Mouse (Mus musculus): ENCODE measurements around the gene Wap. TPM values are rescaled to one million over a fixed set of nuclear protein-coding genes. Genes with fewer than 3 reads are reported as not detected.

Wap gene
- polyA plus RNA-seq (2014; fragmentation: Nextera tagmentation; extraction: Ambion mirVana), result not detected in 2 replicates

DNA sequence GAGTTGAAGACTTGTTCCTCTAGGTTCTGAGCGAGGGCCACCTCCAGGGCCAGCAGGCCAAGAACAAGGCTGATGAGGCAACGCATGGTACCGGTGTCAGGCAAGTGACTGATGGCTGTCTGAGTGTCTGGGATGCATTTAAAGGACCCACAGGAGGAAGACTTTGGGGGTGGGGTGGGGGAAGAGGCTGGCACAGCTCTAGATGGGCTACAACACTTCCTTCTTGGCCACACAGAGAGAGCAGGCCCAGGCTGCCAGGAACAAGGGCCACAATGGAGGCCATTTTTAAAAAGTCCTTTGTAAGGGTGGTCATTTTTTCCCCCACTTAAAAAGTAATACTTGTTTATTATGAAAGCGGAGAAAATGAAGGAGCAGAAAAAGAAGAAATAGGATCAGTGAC lies at the start of gene Wap:
Gene Wap (minus strand): TSS at position 101 of the 400 bp plus-strand sequence.
- ATAC-seq (ENCODE audit: insufficient read depth, low FRiP score, low TSS enrichment) (no peak), DNase-seq (ENCODE audit: low spot score) (no peak)
- 93% methylated on average over 4 of the region's 4 CpGs for WGBS
- no peaks in the 10 kb centered on the region for H3K36me3 ChIP-seq (ENCODE audit: control insufficient read depth, insufficient read depth, low read length)
- no peaks in the 10 kb centered on the region for H3K27me3 ChIP-seq (ENCODE audit: control insufficient read depth, insufficient read depth, low read length)
- H3K4me3 ChIP-seq (ENCODE audit: low read depth, low read length), result no peak within 1 kb of the TSS
- H3K27ac ChIP-seq (ENCODE audit: low read depth, low read length), result no peak within 1 kb of the TSS
- H3K9me3 ChIP-seq (ENCODE audit: control insufficient read depth, low read length), result no peaks in the 10 kb centered on the region
- H3K4me2 ChIP-seq (ENCODE audit: low read depth), result no peak within 1 kb of the TSS
- H3K9ac ChIP-seq (ENCODE audit: low read length), result no peak within 1 kb of the TSS
- no peaks in the 10 kb centered on the region for H3K4me1 ChIP-seq (ENCODE audit: control insufficient read depth, insufficient read depth, low read length)

DNA sequence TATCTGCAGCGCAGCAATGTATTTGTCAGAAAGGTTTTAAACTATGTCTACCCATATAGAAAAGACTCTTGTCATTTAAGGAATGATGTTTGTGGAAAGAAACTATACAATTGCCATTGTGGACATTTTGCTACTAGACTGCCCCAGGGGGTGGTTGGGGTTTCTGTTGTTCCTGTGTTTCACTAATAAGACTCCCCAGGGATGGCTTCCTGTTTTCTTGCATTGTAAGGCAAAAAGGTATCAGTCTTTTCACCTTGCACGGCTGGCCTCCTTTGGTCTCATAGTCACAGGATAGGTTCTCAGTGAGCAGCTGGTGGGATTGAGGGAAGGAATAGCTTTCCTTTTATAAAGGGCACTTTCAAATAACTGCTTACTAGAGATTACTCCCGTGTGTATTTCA lies 46.3 kb upstream of the Wap start:
- 74% methylated on average over 3 of the region's 3 CpGs for WGBS
- H3K36me3 ChIP-seq (ENCODE audit: control insufficient read depth, insufficient read depth, low read length), result no peaks in the 10 kb centered on the region
- no peaks in the 10 kb centered on the region for H3K9me3 ChIP-seq (ENCODE audit: control insufficient read depth, low read length)
- H3K4me1 ChIP-seq (ENCODE audit: control insufficient read depth, insufficient read depth, low read length), result peaks cover 7% of the 10 kb centered on the region
- no peaks in the 10 kb centered on the region for H3K27me3 ChIP-seq (ENCODE audit: control insufficient read depth, insufficient read depth, low read length)
- ATAC-seq (ENCODE audit: insufficient read depth, low FRiP score, low TSS enrichment), result no peak
- H3K27ac ChIP-seq (ENCODE audit: low read depth, low read length), result no peak overlapping the region
- no peak overlapping the region for H3K9ac ChIP-seq (ENCODE audit: low read length)
- no peak overlapping the region for H3K4me3 ChIP-seq (ENCODE audit: low read depth, low read length)
- no peak for DNase-seq (ENCODE audit: low spot score)
- H3K4me2 ChIP-seq (ENCODE audit: low read depth), result no peak overlapping the region

DNA sequence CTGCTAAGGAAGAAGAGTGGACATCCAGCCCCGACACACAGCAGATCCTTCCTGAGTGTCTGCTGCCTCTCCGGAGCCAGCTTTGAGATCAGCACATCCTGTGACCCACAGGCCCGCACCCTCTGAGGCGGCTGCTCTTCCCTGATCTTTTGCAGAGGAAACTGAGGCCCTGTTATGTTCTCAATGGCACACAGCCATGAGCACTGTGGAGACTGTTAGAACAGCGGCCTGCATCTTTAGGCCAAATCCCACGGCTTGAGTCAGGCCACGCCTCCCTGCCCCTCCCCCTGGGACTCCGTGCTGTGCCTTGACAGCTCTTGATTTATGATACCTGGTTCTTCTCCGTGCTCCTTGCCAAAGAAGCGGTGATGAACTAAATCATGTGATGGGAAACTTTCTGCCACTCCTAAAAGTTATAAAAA lies 42.0 kb upstream of the Wap start:
- Histone ChIP-seq H3K4me1 (ENCODE audit: control insufficient read depth, insufficient read depth, low read length) (peaks cover 7% of the 10 kb centered on the region), H3K27ac (ENCODE audit: low read depth, low read length) (no peak overlapping the region), H3K9me3 (ENCODE audit: control insufficient read depth, low read length) (no peaks in the 10 kb centered on the region), H3K9ac (ENCODE audit: low read length) (no peak overlapping the region; the same call in 1 of the 2 replicates), H3K4me2 (ENCODE audit: low read depth) (0 out of 2 replicates have a peak overlapping the region, but pooled peaks have one; percentile 1), H3K36me3 (ENCODE audit: control insufficient read depth, insufficient read depth, low read length) (no peaks in the 10 kb centered on the region), H3K27me3 (ENCODE audit: control insufficient read depth, insufficient read depth, low read length) (no peaks in the 10 kb centered on the region), H3K4me3 (ENCODE audit: low read depth, low read length) (no peak overlapping the region)
- ATAC-seq (ENCODE audit: insufficient read depth, low FRiP score, low TSS enrichment) (peak; percentile 78), DNase-seq (ENCODE audit: low spot score) (peak; percentile 81)
- 18% methylated on average over 10 of the region's 10 CpGs for WGBS

- H3K27me3 ChIP-seq (ENCODE audit: control insufficient read depth, insufficient read depth, low read length), result no peaks in the 10 kb centered on the region
- no peak overlapping the region for H3K27ac ChIP-seq (ENCODE audit: low read depth, low read length)
- no peaks in the 10 kb centered on the region for H3K36me3 ChIP-seq (ENCODE audit: control insufficient read depth, insufficient read depth, low read length)
- peaks cover 7% of the 10 kb centered on the region for H3K4me1 ChIP-seq (ENCODE audit: control insufficient read depth, insufficient read depth, low read length)
- no peak overlapping the region for H3K4me3 ChIP-seq (ENCODE audit: low read depth, low read length)
- no peak overlapping the region for H3K9ac ChIP-seq (ENCODE audit: low read length)
- DNase-seq (ENCODE audit: low spot score) (no peak), ATAC-seq (ENCODE audit: insufficient read depth, low FRiP score, low TSS enrichment) (peak; percentile 56)
- no peaks in the 10 kb centered on the region for H3K9me3 ChIP-seq (ENCODE audit: control insufficient read depth, low read length)
- whole genome bisulfite sequencing, result 64% methylated on average over 16 of the region's 17 CpGs
- H3K4me2 ChIP-seq (ENCODE audit: low read depth), result 0 out of 2 replicates have a peak overlapping the region, but pooled peaks have one; percentile 1
Measured at GRCm38 (mm10) chr11:6679694-6680396, 41.4 kb upstream of the Wap start.

DNA sequence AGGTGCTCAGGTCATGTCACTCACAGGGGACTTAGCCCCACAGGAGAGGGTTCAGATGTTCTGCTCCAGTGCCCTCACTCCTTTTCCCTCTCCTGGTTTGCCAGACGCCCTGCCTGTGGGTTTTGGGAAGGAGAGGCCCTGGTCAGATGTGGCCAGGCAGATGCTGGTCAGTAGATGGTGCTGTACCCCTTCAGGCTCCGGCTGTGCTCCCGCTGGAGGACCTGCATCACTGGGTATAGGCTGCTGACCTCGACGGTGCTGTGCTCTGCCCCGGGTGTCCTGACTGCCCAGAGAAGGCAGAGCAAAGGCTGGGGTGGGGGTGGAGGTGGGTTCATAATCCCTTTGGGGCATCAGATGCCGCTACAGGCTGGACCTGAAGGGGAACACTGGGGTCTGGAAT lies 39.1 kb upstream of the Wap start:
- Histone ChIP-seq H3K4me1 (ENCODE audit: control insufficient read depth, insufficient read depth, low read length) (peaks cover 7% of the 10 kb centered on the region), H3K36me3 (ENCODE audit: control insufficient read depth, insufficient read depth, low read length) (no peaks in the 10 kb centered on the region), H3K27ac (ENCODE audit: low read depth, low read length) (no peak overlapping the region), H3K9ac (ENCODE audit: low read length) (no peak overlapping the region), H3K4me2 (ENCODE audit: low read depth) (no peak overlapping the region), H3K9me3 (ENCODE audit: control insufficient read depth, low read length) (no peaks in the 10 kb centered on the region), H3K27me3 (ENCODE audit: control insufficient read depth, insufficient read depth, low read length) (no peaks in the 10 kb centered on the region), H3K4me3 (ENCODE audit: low read depth, low read length) (no peak overlapping the region)
- DNase-seq (ENCODE audit: low spot score) (no peak), ATAC-seq (ENCODE audit: insufficient read depth, low FRiP score, low TSS enrichment) (no peak)
- WGBS, result 25% methylated on average over 7 of the region's 7 CpGs

DNA sequence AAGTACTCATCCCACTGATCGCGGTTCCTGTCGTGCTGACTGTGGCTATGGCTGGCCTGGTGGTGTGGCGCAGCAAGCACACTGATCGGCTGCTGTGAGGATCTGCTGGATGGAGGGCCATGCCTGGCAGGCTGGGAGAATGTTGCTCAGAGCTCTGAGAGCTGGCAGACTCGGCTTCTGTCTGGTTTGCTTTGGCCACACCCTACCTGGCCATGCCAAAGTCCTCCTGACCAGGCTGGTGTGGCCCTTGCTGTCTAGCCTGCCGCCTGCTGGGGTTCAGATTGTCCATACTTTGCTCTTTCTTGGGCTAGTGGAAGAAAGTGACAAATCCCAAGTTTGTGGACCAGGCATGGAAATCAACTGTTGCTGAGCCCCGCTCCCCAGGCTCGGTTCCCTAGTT lies 38.2 kb upstream of the Wap start:
- Histone ChIP-seq H3K27ac (ENCODE audit: low read depth, low read length) (no peak overlapping the region), H3K9ac (ENCODE audit: low read length) (peak overlapping the region; percentile 14; the same call in 1 of the 2 replicates), H3K4me3 (ENCODE audit: low read depth, low read length) (no peak overlapping the region), H3K9me3 (ENCODE audit: control insufficient read depth, low read length) (no peaks in the 10 kb centered on the region), H3K27me3 (ENCODE audit: control insufficient read depth, insufficient read depth, low read length) (no peaks in the 10 kb centered on the region), H3K36me3 (ENCODE audit: control insufficient read depth, insufficient read depth, low read length) (no peaks in the 10 kb centered on the region), H3K4me2 (ENCODE audit: low read depth) (no peak overlapping the region), H3K4me1 (ENCODE audit: control insufficient read depth, insufficient read depth, low read length) (peaks cover 7% of the 10 kb centered on the region)
- ATAC-seq (ENCODE audit: insufficient read depth, low FRiP score, low TSS enrichment), result no peak
- DNase-seq (ENCODE audit: low spot score), result no peak
- 92% methylated on average over 9 of the region's 9 CpGs for WGBS

GRCm38 (mm10) chr11:6675402-6675801 lies 37.0 kb upstream of the Wap start:
- no peak for ATAC-seq (ENCODE audit: insufficient read depth, low FRiP score, low TSS enrichment)
- H3K4me2 ChIP-seq (ENCODE audit: low read depth), result no peak overlapping the region
- WGBS, result 68% methylated on average over 7 of the region's 7 CpGs

GRCm38 (mm10) chr11:6674701-6675100 lies 36.3 kb upstream of the Wap start:
- 85% methylated on average over 9 of the region's 9 CpGs for WGBS

More at GRCm38 (mm10) chr11:6675402-6675801, 37.0 kb upstream of the Wap start:
- Histone ChIP-seq H3K4me1 (ENCODE audit: control insufficient read depth, insufficient read depth, low read length) (peaks cover 6% of the 10 kb centered on the region), H3K9ac (ENCODE audit: low read length) (no peak overlapping the region), H3K4me3 (ENCODE audit: low read depth, low read length) (no peak overlapping the region), H3K9me3 (ENCODE audit: control insufficient read depth, low read length) (no peaks in the 10 kb centered on the region), H3K36me3 (ENCODE audit: control insufficient read depth, insufficient read depth, low read length) (no peaks in the 10 kb centered on the region), H3K27ac (ENCODE audit: low read depth, low read length) (no peak overlapping the region), H3K27me3 (ENCODE audit: control insufficient read depth, insufficient read depth, low read length) (no peaks in the 10 kb centered on the region)
- DNase-seq (ENCODE audit: low spot score), result no peak

GRCm38 (mm10) chr11:6670826-6671225 lies 32.4 kb upstream of the Wap start:
- no peak overlapping the region for H3K27ac ChIP-seq (ENCODE audit: low read depth, low read length)
- no peak overlapping the region for H3K9ac ChIP-seq (ENCODE audit: low read length)
- no peaks in the 10 kb centered on the region for H3K4me1 ChIP-seq (ENCODE audit: control insufficient read depth, insufficient read depth, low read length)
- ATAC-seq (ENCODE audit: insufficient read depth, low FRiP score, low TSS enrichment), result no peak
- DNase-seq (ENCODE audit: low spot score), result no peak
- no peak overlapping the region for H3K4me3 ChIP-seq (ENCODE audit: low read depth, low read length)
- no peak overlapping the region for H3K4me2 ChIP-seq (ENCODE audit: low read depth)
- no peaks in the 10 kb centered on the region for H3K27me3 ChIP-seq (ENCODE audit: control insufficient read depth, insufficient read depth, low read length)
- no peaks in the 10 kb centered on the region for H3K36me3 ChIP-seq (ENCODE audit: control insufficient read depth, insufficient read depth, low read length)
- H3K9me3 ChIP-seq (ENCODE audit: control insufficient read depth, low read length), result no peaks in the 10 kb centered on the region
- WGBS, result 88% methylated on average over 4 of the region's 4 CpGs

More at GRCm38 (mm10) chr11:6674701-6675100, 36.3 kb upstream of the Wap start:
- Histone ChIP-seq H3K9ac (ENCODE audit: low read length) (no peak overlapping the region), H3K4me1 (ENCODE audit: control insufficient read depth, insufficient read depth, low read length) (no peaks in the 10 kb centered on the region), H3K27ac (ENCODE audit: low read depth, low read length) (no peak overlapping the region), H3K27me3 (ENCODE audit: control insufficient read depth, insufficient read depth, low read length) (no peaks in the 10 kb centered on the region), H3K36me3 (ENCODE audit: control insufficient read depth, insufficient read depth, low read length) (no peaks in the 10 kb centered on the region), H3K9me3 (ENCODE audit: control insufficient read depth, low read length) (no peaks in the 10 kb centered on the region), H3K4me2 (ENCODE audit: low read depth) (no peak overlapping the region), H3K4me3 (ENCODE audit: low read depth, low read length) (no peak overlapping the region)
- DNase-seq (ENCODE audit: low spot score), result no peak
- ATAC-seq (ENCODE audit: insufficient read depth, low FRiP score, low TSS enrichment), result no peak

All from neural tube, embryonic 11.5 days (tissue).